Mouse (Mus musculus) spleen, adult 12 weeks (tissue): ENCODE data around the gene Dync1i1.

ENCODE experiments used
- DNase-seq: peaks from one replicate; pipeline ENCODE4 v3.0.0; 2022; ENCODE audit warnings: low spot score

The Dync1i1 gene

DNA sequence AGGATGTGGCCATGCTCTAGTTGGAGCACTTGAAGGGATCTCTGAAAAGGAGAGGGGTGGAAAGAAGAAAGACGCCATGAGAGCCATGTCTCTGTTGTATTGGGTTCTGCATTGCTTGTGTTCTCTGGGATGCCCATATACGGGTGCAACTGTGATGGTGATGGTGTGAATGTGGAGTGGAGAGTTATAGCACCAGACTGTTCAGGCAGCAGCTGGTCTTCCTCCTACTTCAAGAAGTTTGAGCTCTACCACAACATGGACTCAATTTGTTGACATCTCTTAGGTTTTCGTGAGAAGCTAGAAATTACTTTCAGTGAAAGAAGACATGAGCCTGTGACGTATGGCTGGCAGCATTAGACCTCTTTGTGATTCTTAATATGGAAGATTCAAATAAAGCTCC is 44.8 kb downstream of the Dync1i1 start:
- DNase-seq: no peak

DNA sequence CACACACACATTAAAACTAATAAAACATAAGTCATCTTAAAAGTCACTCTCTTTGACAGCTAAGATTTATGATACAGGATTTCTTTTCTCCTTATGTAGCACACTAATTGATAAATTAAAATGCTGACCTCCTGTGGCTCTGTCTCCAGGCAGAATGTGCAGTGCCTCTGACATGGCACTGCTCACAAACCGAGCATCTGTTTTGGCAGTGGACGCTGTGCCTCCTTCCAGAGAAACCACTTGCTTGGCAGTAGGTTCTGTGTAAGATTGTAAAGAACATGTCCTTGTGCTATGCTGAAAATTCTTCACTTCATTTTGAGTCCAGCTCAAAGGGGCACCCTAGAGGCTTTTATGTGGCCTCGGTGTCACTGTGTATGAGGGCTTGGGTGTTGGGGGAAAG is 50.0 kb downstream of the Dync1i1 start:
- DNase-seq: no peak

GRCm38 (mm10) chr6:5781752-5782151 is 56.3 kb downstream of the Dync1i1 start:
- DNase-seq: no peak

DNA sequence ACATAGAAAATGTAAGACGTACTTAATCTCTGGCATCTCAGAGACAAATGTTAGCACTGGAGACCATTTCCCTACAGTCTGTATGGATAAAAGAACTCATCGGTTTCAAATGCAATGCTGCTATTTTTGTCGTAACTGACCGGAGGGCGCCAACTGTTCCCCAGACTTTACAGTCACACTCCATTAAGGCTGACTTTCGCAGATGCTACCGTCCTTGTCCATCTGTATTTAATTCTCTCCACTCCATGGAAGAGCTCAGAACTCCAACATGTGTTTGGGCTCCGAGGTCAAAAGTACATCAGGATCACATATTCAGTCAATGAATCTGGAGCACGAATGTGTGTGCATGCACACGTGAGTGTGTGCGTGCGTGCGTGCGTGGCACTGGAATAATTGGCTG is 58.4 kb downstream of the Dync1i1 start:
- DNase-seq: no peak

DNA sequence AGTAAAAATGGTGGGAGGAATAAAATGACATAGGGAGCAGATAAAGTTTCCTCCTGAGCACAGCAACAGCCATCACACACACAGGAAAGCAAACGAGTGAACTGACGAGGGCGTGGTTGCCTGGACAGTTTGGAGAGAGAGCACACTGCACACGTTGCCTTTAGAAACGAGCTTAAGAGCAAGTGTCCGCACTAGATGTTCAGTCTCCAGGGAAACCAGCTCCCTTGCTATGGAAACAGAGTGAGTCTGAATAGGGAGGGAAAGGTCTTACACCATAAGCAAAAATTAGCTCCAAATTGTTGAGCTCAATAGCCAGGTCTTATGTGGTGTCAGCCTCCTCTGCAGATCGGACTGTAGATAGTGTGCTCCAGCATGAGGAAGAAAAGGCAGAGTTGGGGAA is 65.2 kb downstream of the Dync1i1 start:
- DNase-seq: no peak

GRCm38 (mm10) chr6:5794106-5794753 is 68.8 kb downstream of the Dync1i1 start:
- no peak for DNase-seq

GRCm38 (mm10) chr6:5795314-5795713 is 69.9 kb downstream of the Dync1i1 start:
- no peak for DNase-seq

DNA sequence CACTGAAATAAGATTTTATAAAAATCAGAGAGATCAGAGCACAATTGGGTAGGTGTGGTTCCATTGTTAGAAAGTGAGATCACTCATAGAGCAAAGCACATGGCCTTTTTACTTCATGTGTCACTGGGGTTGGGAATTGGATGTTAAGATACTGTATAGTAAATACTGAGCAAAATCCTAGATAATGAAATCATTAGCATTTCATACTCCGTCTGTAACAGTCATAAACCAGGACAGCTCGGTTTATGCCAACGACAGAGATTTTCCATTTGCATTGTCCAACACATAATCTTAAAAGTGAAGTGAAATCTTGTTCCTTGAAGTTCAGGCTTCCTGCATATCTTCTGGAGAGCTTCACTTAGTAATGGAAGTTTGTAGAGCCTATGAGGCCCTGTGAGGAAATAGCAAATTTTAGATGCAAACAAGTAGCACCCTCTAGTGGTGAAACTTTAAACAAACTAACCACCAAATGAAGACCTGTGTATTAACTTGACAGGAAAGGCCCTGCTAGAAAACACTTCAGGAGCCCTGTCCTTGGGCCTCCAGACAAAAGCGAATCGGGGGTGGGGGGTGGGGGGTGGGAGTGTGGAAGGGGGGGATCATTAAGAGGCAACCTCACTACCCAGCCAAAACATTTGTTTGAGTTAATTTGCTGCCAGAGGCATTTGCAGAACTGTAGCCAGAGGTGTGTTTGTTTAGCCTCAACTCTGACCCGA is 76.8 kb downstream of the Dync1i1 start:
- DNase-seq: no peak

DNA sequence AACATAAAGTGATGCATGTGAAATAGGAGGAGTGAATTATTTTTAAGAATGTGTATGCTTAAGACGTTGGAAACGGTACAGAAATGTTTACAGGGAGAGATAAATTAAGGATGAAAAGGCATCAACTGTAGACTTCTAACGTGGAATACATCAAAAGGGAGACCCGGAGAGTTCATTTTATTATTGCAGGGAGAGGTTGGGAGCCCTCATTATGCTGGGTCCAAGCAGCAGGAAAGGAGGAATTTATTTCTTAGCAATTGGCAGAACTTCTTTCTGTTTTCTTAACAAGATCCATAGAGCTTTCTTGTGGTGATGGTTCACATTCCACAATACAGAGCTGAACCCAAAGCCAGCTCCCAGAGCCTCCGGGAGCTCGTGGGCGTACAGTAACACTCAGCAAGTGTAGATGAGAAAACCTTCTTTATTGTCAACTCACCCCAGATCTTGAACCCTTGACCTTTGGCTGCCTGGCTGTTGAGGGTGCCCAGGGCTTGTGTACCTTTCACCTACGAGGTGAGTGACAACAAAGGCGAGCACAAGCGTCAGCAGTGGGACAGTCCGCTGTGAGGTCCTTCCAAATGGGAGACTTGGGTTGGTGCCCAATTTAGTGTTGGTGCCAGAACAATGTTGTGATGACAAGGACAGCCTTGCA is 77.5 kb downstream of the Dync1i1 start:
- no peak for DNase-seq

DNA sequence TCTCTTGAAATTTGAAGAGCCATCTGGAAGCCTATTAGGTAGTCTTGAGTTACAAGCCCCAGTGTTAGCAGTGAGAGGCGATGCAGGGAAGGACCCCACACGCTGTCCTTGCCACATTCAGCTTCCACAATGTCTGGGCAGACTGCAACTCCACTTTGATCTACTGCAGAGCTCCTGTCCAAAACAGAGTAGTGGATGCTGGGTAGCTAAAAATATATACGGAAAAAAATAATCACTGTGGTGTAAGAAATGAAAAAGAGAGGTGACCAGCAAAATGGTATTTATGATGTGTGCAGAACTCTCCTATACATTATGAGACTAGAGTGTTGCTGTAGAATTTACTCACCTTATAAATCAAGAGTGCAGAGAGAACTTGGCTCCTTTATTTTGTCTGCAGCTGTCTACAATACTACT is 82.6 kb downstream of the Dync1i1 start:
- no peak for DNase-seq

DNA sequence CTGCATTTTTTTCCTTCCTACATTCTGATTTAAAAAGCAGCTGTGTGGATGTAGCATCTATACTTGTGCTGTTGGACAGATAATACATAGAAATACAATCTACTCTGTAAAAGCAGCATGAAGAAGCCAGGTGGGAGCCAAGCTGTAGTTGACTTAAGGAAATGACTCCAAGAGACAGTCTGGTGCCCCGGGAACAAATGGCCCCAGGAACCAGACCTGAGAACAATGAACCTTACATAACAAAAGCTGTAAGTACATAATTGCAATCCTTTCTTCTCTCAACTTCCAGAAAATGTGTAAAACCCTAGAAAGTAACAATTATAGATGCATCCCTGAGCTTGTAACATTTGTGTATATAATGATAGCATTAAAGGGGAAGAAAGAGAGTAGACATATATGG is 86.6 kb downstream of the Dync1i1 start:
- DNase-seq: no peak

DNA sequence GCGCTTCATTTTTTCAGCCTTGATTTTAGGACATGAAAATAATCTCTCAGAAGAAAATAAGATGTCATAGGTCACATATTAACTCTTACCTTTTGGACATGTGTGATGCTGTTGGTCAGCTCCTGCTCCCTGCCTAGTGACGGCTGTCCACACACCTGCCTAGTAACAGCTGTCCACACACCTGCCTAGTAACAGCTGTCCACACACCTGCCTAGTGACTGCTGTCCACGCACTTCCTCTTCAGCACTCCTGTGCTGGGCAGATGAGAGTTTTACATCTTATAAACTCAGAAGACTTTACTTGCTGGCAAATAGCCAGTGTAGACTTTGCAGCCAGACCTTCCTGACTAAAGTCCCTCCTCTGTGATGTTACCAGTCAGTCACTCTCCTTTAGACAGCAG is 94.2 kb downstream of the Dync1i1 start:
- DNase-seq: no peak

- DNase-seq: no peak
These were observed 100.0 kb downstream of the Dync1i1 start for GRCm38 (mm10) chr6:5825461-5825860.

- no peak for DNase-seq
These were observed 101.6 kb downstream of the Dync1i1 start for GRCm38 (mm10) chr6:5827064-5827463.

- DNase-seq: no peak
These were observed 103.1 kb downstream of the Dync1i1 start for GRCm38 (mm10) chr6:5828409-5828974.

DNA sequence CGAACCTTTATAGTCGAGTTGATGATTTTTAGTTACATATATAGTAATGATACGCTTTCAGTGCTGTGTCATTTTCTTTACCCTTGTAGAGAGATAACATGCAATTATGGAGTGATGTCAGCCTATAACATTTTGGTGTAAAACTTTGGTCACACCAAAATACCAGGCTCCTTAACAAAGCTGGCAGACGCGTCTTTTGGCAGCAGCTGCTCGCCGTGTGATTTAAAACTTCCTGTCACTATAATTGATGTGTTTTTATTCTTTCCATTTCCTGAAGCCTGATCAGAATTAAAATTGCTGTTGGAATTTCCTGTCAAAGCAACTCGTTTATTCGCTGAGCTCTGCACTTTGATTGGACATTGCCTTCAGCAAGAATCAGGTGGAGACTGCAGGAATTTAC is 103.7 kb downstream of the Dync1i1 start:
- no peak for DNase-seq

DNA sequence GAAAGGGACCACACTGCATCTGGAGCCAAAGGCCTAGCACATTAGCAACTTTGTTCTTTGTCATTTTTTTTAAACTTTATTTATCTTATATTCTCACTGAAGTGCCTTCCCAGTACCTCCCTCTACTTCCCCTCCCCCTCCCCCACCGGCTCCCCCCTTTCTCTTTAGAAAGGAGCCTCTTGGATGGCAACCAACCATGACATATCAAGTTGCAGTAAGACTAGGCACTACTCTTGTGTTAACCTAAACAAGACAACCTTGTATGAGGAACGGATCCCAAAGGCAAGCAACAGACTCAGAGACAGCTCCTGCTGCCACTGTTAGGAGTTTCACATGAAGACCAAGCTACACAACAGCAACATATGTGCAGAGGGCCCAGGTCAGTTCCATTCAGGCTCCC is 105.3 kb downstream of the Dync1i1 start:
- no peak for DNase-seq

- no peak for DNase-seq
These were observed 105.8 kb downstream of the Dync1i1 start for GRCm38 (mm10) chr6:5831233-5831632.

GRCm38 (mm10) chr6:5832838-5833237 is 107.4 kb downstream of the Dync1i1 start:
- DNase-seq: no peak

DNA sequence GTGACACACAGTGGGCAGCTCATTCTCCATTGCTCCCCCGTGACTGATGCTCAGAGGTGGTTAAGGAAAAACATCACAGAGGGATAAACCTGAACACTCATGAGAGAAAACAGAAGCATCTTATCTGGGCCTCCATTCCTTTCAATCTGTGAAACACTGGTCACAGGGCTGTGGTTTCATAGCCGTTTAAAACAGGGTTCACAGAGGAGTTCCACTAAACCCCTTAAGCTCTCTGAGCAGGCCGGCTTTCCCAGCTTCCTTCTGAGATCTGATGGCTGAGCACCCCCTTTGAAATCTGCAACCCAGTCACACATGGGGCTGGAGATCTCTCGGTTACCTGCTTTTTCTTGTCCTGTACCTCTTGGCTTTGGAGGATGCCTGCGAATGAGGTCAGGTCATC is 117.0 kb downstream of the Dync1i1 start:
- DNase-seq: no peak

DNA sequence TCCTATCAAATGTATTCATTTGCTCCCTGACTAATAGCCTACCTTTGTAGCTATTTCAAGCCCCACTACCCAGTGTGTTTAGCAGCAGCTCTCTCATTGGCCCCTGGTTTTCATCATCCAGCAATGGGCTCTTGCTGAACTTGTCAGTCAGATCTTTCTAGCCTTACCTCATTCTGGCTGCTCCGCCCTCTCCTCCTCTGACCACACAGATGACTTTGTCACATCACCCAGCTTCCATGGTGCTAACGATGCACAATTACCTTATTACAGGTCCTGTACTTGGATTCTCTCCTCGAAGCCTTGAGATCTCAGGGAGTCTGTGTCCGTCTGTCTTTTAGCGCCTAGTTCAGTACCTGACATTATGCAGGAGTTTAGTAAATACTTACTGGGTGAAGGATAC is 120.7 kb downstream of the Dync1i1 start:
- no peak for DNase-seq

DNA sequence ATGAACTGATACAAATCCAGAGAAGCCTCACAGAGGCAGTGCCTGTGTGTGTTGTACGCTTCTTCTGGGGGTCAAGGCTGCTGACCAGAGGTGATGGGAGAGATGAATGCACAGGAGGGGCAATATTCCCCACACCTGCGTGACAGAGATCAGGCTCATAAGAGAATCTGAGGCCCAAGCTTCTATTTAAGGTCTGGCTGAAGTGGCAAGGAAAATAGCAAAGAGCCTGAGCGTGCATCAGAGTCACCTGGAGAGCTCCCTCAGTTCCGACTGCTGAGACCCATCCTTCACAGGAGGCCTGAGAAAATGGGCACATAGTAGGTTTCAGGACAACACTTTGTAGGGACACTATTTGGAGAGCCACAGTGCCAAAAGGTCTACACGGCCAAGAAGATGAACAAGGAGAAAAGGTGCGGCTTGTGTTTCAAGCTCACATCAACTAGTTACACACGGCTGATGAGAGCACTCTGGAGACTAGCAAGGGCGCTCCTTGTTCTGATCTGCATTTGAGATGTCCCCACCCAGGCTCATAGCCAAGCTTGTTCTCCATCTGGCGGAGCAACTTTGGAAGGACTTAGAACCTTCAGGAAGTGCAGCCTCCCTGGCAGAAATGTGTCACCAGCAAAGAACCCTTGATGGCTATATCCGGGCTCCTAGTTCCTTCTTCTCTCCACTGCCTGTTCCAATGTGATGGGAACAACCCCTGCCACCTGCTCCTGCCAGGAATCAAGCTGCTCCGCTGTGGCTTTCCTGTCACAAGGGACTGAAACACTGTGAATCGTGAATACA is 128.8 kb downstream of the Dync1i1 start:
- DNase-seq: no peak
